Mouse (Mus musculus) erythroblast, adult 5-6 weeks (primary cell): ENCODE measurements around the gene Gria4. TPM values are rescaled to one million over a fixed set of nuclear protein-coding genes. Genes with fewer than 3 reads are reported as not detected.
"Not testable (repeated sequence)": the region's sequence is repeated elsewhere in the genome, so short reads cannot be mapped to it uniquely, and the experiment has no call there.

Experiments used
- ATAC-seq: replicated peaks from 2 replicates; pipeline ENCODE4 v1.8.0; 2016; ENCODE audit warnings: moderate number of reproducible peaks, mild to moderate bottlenecking, moderate TSS enrichment, inconsistent platforms; ENCODE audit not compliant: poor library complexity, low FRiP score, severe bottlenecking
- total RNA-seq, 2 experiments: library from RNA; stranded (forward) in 1 of 2; stranded (reverse) in 1 of 2; fragments of 150-400 nt in 1 of 2; fragments of 200-764, 138-1000 nt in 1 of 2; gene quantifications; 2 replicates each; pipeline versions ENCODE4 v1.2.3 to v1.2.4; 2015 to 2017; ENCODE audit warnings: low replicate concordance in 2 of 2

Gene Gria4
- total RNA-seq, 2 experiments from 2014 or later, result not detected

DNA sequence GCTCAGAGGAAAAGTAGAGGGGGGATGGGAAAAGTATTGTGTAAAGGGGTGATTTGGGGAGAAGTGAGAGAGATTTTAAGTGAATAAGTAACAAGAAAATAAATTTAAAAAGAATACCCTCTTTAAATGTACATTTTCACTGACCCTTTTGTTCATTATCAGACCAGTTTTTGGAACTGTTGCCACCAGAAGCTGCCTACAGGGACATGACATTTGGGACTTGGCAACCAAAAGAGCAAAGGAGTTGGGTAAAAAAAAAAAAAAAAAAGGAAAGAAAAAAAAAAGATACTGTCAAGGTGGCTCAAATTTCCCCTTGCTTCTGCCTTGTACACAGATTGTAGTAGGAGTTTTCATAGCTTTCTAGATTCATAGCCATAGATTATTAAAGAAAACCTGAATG lies 191.8 kb downstream of the Gria4 start:
- ATAC-seq, result no peak

DNA sequence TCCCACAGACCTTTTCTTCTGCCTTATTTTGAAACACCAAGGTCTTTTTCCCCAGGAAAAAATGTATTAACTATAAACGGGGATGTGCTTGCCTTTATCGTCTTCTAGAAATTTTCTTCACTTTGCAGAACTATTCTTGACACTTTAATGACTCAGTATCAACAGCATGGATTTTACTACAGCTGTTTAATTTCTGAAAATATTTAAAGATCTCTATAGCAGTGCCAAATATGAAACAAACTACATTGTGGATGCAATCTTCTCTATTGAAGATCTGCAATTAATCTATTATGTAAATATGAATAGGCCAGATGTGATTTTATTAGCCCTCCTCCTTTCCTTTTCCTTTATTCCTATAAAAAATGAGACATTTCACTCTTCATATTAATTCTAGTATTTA lies 194.2 kb downstream of the Gria4 start:
- no peak for ATAC-seq

DNA sequence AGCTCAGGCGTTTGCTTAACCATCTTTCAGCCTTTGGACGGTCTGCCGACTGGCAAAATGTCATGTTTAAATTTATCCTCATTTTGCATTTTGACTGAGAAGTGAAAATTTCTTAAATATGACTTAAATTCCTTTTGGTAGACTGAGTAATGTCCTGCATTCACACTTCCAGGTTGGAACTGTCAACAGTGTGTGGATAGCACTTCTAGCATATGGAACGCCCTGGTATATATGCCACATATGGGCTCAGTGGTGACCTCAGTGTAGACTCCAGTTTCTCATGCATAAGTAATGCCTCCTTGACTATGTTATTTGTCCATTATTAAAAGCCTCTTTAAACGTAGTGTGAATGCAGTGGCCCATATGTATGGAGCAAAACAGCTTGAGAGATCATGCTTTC lies 222.4 kb downstream of the Gria4 start:
- ATAC-seq, result no peak

DNA sequence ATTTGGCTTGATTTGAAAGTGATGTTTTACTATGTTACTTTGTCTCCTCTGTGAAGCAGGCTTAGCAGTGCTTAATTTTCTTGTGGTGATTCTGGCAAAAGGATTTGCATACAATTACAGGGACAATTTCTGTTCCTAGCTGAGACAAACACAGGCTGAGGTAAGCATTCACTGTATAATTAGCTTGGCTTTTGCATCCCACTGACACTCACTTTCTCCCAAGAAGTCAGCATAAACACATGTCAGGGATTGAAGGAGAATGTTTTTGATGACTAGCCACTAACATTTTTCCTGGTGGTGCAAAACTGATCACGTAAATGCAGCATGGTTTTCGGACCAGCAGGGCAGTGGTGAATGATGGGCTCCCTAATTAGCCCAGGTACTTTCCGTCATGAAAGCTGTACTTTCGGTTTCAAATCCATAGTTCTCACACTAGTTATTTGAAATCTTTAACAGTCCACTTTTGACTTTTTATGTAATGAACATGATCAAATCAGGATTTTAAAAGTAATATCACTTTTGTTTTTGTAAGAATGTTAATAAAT lies 240.5 kb downstream of the Gria4 start:
- no peak for ATAC-seq

DNA sequence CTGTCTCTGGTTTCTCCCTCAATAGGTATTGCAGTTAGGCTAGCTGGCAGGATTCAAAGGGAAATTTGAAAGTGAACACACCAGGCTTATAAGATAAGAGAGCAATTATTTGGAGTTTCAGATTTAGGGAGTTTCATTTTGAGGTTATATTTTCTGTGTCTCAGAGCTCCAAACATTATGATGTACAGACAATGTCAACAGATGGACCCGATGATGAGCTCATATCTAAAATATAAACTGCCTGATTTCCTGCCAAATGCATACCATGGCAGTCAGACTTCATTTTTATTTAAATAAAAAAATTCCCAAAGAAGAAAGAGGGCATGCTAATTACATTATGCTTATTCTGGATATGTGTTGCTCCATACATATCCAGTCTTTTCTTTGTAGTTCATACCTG lies 256.8 kb downstream of the Gria4 start:
- no peak for ATAC-seq

DNA sequence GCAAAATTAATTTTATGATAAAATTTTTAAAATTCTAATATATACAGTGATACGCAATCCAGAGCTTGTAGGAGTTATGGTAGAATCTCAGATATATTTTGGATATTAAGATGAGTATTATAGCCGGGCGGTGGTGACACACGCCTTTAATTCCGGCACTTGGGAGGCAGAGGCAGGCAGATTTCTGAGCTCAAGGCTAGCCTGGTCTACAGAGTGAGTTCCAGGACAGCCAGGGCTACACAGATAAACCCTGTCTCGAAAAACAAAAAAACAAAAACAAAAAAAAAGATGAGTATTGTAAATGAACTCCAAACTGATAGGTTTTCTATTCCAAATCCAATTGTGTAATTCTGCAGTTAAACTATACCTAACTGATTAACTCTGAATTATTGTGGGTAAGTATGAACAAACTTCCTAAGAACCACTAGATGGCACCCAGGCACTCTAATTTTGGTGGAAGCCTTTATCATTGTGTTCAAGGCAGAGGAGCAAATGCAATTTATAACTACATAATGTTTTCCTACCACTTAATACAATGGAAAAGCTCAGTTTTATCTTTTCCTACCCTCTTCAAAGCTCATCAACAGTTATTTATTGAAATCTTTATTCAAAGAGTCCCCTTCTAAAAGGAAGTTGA lies 259.4 kb downstream of the Gria4 start:
- ATAC-seq, result no peak

DNA sequence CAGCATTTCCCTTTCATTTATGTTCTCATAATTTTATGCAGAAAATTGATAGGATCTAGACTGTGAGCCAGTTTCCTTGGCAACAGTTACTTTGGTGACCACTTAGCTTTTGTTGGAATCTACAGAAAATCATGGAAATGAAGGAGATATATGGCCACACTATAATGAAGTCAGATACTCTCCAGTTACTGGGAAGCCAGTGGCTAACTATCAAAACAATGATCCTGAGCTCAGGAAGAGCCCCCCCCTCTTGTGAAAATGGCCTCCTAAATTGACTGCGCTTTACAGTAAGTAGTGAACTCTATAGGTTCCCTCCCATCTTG lies 281.5 kb downstream of the Gria4 start:
- ATAC-seq, result no peak

DNA sequence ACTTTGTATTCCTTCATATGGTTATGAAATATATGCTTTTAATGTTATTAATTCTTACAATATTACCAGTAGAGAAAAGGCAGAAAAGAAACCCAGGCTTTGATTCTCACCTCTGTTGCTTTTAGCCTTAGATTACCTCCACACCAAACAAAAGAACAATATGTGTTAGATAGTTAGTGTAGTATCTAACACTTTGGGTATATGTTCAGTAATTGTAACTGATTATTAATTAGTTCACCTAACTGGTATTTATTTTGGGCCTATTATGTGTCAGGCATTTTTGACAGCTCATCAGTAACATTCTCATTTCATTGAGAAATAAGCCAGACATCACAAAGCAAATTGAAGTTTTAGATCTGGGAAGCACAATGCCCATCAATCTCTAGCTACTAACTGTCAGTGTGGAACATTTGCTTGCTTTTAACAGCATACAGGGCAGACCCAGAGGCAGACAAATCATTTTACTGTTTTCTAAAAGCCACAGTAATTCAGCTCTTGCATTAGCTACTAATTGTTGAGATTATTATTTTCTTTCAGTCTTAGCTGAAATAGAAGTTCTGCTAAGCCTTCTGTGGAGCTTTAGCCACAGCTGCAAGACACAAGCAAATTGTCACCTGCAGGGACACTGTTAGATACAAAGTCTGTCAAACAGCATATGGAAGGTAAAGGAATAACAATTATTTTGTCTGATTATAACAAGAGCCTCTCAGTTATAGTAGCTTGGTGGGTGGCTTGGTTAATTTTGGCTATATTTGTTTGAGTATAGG lies 282.1 kb downstream of the Gria4 start:
- no peak for ATAC-seq

DNA sequence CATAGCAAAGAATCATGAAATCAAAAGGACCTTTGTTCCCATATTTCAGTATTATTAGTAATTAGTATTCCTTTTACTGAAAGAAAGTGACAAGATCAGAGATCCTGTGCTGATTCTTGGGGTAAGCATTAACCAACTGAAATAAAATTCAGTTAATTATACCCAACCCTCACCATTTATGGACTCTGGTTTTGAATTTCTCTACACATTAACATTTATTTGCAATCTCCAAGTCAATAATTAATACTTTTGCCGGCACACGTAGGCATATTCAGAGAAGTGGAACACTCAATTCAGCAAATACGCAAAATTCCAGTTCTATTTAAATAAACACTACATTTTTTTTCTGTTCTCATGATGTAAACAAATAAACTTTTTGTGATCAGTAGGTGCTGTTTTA lies 289.9 kb downstream of the Gria4 start:
- ATAC-seq, result no peak

DNA sequence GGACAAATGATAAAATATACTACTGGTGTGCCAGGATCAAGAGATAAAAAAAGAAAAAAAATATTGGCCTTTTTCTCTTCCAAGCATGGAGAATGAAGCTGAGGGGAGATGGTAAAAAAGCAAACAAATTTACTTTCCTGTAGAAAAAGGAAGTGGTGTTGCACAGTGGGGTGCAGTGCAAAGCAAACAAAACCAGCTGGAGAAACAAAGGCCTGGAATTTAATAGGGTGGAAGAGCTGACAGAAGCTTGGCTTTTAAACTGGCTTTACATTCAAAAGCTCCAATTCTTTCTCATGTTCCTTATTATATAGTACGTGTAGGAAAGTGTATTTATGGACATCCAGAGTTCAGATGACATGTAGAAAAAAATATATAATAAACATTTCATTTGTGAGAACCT lies 290.9 kb downstream of the Gria4 start:
- no peak for ATAC-seq

DNA sequence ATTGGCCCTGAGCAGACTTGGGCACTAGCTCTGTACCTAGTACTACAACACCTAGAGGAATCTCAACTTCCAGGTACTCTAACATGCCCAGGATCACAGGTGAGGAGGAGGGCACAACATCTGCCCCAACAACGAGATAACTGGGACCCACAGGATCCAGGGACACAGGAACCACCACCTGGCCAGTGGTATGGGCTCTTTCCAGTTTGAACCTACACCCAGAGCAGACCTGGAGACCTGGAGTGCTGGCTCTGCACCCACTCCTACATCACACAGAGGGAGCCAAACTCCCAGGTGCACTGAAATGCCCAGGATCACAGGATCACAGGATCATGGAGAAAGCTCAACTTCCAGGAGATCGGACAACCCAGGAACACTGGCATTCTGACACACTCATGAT lies 309.6 kb downstream of the Gria4 start:
- ATAC-seq, result no peak

DNA sequence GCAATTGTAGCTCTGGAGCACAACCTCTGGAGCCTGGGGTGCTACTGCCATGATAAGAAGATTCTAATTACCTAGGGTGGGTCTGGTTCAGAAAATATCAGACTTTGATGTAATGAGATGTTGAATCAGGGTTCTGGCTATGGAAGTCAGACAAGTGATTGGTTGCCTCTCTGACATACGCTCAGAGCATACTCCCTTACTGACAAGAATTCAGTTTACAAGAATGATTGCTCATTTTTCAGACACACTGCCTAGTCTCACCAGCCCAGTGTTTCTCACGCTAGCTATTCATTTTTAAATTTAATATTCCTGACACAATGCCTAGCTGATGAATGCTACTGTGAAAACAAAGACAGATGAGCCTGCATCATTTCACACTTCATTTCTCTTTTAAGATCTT lies 311.5 kb downstream of the Gria4 start:
- ATAC-seq, result no peak

DNA sequence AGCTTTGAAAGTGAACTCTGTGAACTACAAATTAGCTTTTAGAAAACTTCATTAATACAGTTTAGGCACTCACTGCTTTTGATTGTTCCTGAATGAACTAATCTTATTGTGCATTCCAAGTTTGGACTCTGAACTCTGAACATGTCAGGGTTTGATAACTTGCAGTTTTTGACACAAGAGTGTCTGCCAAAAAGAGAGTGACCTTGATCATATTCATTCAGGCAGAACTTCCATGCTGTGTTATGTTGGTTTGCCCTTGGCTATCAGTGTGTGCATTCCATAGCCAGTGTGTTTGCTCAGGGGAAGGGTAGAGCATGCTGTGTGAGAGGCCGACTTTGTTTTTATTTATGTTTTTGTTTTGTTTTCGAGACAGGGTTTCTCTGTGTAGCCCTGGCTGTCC lies 325.2 kb downstream of the Gria4 start:
- ATAC-seq, result no peak

DNA sequence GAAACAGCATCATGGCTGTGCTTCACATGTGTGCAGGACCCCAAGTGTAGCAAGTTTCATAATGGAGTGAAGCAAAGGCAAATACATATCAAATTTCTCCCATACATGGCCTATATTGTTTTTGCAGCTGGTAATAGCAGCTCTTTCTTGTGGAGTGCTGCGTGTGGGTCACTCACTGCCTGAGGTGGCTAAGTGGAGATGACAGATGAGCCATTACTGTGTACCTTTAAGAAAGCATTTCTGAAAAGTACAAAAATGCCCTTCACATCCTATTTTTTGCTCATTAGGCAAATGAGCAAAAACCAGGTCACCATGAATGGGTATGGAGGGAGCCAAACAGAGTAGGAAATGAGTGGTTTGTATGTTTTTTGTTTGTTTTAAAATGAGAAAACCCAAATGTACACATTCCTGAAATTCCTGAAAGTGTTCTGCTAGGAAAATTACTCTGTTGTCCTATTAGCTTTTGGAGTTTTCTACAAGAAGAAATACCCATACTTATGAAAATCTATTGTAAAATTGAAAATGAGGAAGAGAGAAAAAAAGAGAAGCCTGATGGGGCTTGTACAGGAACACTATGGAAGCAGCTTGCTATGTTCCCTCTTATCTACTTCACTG lies 336.5 kb downstream of the Gria4 start:
- ATAC-seq, result no peak

DNA sequence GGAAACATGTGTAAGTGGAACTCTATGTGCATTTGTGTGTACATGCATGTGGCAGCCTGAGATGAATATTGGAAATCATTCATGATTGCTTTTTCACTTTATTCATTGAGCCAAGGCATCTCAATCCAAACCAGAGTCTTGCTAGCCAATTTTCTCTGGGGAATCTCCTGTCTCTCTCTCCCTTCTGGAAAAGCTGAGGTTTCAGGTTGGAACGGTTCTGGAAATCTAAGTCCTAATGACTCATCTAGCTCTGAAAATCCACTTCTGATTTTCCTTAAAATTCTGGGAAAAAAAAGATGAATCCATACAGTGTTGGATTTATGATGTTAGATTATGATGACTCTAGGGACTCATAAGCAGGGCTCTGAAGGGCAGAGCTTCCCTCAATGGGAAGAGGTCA lies 337.8 kb downstream of the Gria4 start:
- no peak for ATAC-seq

DNA sequence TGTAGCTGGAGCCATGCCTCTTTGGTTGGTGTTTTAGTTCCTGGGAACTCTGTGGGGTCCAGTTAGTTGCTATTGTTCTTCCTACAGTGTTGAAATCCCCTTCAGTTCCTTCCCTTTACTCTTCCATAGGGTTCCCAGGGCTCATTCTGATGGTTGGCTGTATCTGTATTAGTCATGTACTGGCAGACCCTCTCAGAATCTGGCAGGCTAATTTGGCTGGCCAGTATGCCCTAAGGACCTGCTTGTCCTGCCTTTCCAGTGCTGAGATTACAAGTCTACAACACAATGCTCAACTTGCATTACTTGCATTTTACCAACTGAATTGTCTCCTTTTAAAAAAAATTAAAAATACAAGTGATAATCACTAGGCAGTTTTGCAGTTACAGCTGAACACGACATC lies 338.4 kb downstream of the Gria4 start:
- ATAC-seq, result no peak

DNA sequence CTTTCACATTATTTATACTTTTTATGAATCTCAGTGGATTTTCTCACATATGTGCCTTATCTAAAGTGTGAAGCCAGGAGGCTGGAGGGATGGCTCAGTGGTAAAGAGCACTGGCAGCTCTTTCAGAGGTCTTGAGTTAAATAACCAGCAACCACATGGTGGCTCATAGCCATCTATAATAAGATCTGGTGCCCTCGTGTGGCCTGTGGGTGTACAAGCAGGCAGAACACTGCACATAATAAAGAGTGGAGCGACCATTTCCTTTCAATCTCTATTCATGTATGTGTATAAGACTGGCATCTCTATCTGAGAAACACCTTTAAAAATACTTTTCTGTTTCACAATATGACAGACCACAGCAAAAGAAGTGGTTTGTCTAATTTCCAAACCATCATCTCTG lies 353.1 kb downstream of the Gria4 start:
- ATAC-seq, result no peak

DNA sequence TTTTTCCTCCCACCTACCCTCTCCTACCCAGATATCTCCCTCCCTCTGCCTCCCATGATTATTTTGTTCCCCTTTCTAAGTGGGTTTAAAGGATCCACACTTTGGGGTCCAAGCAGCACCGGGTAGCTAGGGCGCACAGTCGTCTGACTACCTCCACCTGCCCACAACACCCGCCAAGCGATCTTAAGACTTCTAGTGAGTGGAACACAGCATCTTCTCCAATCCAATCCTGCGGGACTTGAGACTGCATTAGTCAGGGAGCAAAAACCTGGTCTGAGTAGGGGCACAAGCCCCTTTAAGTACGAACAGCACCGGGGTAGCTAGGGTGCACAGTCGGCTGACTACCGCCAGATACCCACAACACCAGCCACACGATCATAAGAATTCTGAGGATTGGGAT lies 395.2 kb downstream of the Gria4 start:
- not testable (repeated sequence) for ATAC-seq

DNA sequence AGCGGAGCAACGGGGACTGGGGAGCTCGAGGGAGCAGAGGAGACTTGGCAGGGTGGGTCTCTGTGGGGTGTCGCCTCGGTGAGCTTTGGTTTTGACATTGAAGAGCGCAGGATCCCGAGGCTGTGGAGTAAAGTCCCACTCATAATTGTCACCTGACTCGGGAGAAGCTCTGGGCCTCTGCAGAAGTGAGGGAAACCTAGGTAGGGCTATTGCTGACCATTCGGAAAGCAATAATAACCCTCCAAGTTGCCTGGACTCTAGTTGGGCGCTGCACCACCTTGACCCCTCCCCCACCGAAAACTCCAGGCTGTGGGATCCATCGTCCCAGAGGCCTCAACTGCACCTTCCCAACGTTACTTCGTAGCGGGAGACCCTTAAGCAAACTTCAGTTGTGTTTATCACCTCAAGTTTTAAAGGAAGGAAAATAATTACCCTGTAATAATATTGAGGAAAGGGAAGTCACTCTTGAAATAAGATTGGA lies 419.4 kb downstream of the Gria4 start:
- no peak for ATAC-seq

DNA sequence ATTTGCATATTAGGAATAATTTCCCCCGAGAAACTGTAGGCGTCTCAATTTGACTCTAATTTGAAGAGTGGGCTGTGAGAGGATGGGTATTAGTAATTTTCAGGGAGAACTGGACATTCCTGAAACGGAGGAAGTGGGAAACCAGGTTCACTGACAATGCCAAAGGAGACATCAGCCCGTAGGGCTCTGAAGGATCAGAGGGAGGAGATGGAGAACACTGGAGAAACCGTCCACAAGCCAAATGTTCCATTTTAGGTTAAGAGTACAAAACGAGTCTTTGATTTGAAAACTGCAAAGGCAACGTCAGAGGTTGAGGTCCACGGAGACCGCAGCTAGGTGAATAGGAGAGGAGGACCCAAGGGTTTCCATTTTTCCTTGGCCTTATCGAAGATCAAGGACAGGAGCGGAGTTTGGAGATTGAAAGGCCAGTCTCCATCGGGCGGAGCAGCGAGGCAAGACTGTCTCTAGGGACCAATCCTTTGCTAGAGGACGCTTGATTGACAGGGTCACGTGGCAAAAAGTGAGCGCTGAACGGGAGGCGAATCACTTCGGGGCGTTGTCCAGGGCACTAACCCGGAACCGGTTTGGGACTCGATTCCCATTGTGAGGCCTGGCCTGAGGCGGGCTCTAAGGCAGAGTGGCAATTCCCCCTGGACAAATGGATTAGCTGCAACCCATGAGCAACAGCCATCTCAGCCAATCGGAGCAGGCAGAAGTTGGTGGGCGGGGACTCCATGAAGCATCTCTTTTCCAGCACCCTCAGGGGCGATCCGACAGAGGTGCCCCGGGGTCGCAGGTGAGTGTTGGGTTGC lies 420.0 kb downstream of the Gria4 start, which contains the start of gene Msantd4:
Gene Msantd4 (plus strand): TSS at position 735 of the 812 bp plus-strand sequence.
- ATAC-seq, result peak; percentile 99
